Mouse (Mus musculus) T-cell, adult 66 days (primary cell): ENCODE results near the gene Rab6a. TPM values are rescaled to one million over a fixed set of nuclear protein-coding genes. Genes with fewer than 3 reads are reported as not detected.

Experiments
- total RNA-seq, 2 experiments: library from RNA; stranded (reverse); gene quantifications; 3 replicates in 1 of 2; 4 replicates in 1 of 2; pipeline ENCODE4 v1.2.4; 2023

Gene Rab6a
- 10 to 100 TPM; 50.9 to 55.1 TPM for total RNA-seq

GRCm38 (mm10) chr7:100607214-100608129 lies at the start of gene Rab6a:
TSS of gene Rab6a (plus strand) at chr7:100607410.

GRCm38 (mm10) chr7:100608130-100608741 lies 1.0 kb downstream of the Rab6a start, which contains the start of gene Mrpl48:
TSS of gene Mrpl48 (minus strand) at chr7:100608301.

DNA sequence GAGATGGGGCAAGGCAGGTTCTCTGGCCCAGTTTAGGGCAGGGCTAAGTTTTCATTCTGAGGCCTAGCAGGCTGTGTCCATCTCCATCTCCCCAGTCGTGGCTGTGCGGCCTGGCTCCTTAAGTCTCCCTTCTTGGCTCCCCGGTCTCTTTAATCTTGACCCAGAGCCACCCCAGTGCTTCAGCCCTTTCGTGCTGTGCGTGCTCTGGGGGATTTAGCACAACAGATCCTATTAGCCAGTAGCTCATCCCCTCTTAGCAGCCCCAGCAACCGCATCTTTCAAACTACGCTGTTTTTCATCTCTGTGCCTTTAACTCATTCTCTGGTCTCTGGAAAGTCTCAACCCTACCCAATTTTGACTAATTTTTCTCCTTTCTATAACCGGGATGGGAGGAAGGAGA lies 55.0 kb downstream of the Rab6a start, which contains the start of gene Plekhb1:
Gene Plekhb1 (minus strand): TSS at position 184 of the 400 bp plus-strand sequence.

Other genes with a start within 250 kb of the Rab6a start
- gene C2cd3, start 235.2 kb upstream of the Rab6a start, total RNA-seq: 10 to 100 TPM; 73.5 to 77.0 TPM
- 10 to 100 TPM; 50.6 to 54.5 TPM for gene Ppme1, start 235.1 kb upstream of the Rab6a start, total RNA-seq
- 1 to 10 TPM in 1 of 2 experiments, under 1 TPM in 1; 0.99 to 1.5 TPM for gene Ucp3, start 134.4 kb upstream of the Rab6a start, total RNA-seq
- 100 to 1,000 TPM; 625 to 675 TPM for gene Ucp2, start 114.1 kb upstream of the Rab6a start, total RNA-seq
- gene Dnajb13, start 92.5 kb upstream of the Rab6a start, total RNA-seq: 1 to 10 TPM; 3.0 to 3.8 TPM
- 1 to 10 TPM; 5.5 to 7.2 TPM for gene Coa4, start 70.3 kb upstream of the Rab6a start, total RNA-seq
- gene Mrpl48, start 891 bp downstream of the Rab6a start, total RNA-seq: 10 to 100 TPM; 29.9 to 32.3 TPM
- not detected for gene Plekhb1, start 55.0 kb downstream of the Rab6a start, total RNA-seq
- gene Fam168a, start 99.2 kb downstream of the Rab6a start, total RNA-seq: 10 to 100 TPM; 46.0 to 51.9 TPM